Mouse (Mus musculus) hindbrain, embryonic 10.5 days (tissue): ENCODE data around the gene Stoml2. TPM values are rescaled to one million over a fixed set of nuclear protein-coding genes. Genes with fewer than 3 reads are reported as not detected.
"Not testable (repeated sequence)": the region's sequence is repeated elsewhere in the genome, so short reads cannot be mapped to it uniquely, and the experiment has no call there.

ENCODE experiments used
- DNase-seq: peaks from one replicate; pipeline ENCODE4 v3.0.0-alpha.2; 2017; ENCODE audit warnings: low spot score
- H3K27ac ChIP-seq: fragments of 300-500 bp; sonication (generic); 2 replicates; pipeline ENCODE4 v1.5.1; 2016; ENCODE audit warnings: mild to moderate bottlenecking, moderate library complexity
- H3K27me3 ChIP-seq: fragments of 300-500 bp; sonication (generic); 2 replicates; pipeline ENCODE4 v1.6.1; 2016; ENCODE audit warnings: mild to moderate bottlenecking; ENCODE audit not compliant: poor library complexity, insufficient read depth, severe bottlenecking
- H3K36me3 ChIP-seq: fragments of 300-500 bp; sonication (generic); 2 replicates; pipeline ENCODE4 v1.6.1; 2016; ENCODE audit warnings: mild to moderate bottlenecking, moderate library complexity
- H3K4me1 ChIP-seq: fragments of 300-500 bp; sonication (generic); replicated peaks from 2 replicates; pipeline ENCODE4 v1.6.1; 2016; ENCODE audit warnings: mild to moderate bottlenecking
- H3K4me3 ChIP-seq: fragments of 300-500 bp; sonication (generic); 2 replicates; pipeline ENCODE4 v1.5.1; 2016; ENCODE audit warnings: mild to moderate bottlenecking, moderate library complexity
- H3K9me3 ChIP-seq: fragments of 300-500 bp; sonication (generic); 2 replicates; pipeline ENCODE4 v1.6.1; 2016; ENCODE audit warnings: mild to moderate bottlenecking, moderate library complexity
- WGBS: fragments of 180-500 bp; shearing (Covaris S2); methylation state at CpG from one replicate; pipeline ENCODE4 v1.1.7; 2016; 5-methylcytosine and 5-hydroxymethylcytosine counted together
- polyA plus RNA-seq: library from polyadenylated mRNA; unstranded; fragments of >200 nt; fragmentation: Nextera tagmentation; extraction: Ambion mirVana; gene quantifications from 2 replicates; pipeline ENCODE4 v1.2.1, GENCODE M21; 2016

Gene Stoml2
- polyA plus RNA-seq, 1 experiment from 2014 or later, result 404 TPM

GRCm38 (mm10) chr4:43012091-43012490 is 19.4 kb downstream of the Stoml2 start:
- WGBS, result 96% methylated on average over 1 of the region's 1 CpGs
- no peak for DNase-seq

GRCm38 (mm10) chr4:43010161-43011038 is 21.1 kb downstream of the Stoml2 start, which contains the start of gene Fancg:
Fancg (minus strand) TSS chr4:43010506.
- DNase-seq, result peak; percentile 89
- Histone ChIP-seq H3K27ac (peak within 1 kb of the TSS; percentile 93), H3K9me3 (no peaks in the 10 kb centered on the region), H3K4me1 (peaks cover 29% of the 10 kb centered on the region), H3K27me3 (no peaks in the 10 kb centered on the region), H3K4me3 (peak within 1 kb of the TSS; percentile 75), H3K36me3 (peaks cover 18% of the 10 kb centered on the region)
- 1% methylated on average over 37 of the region's 37 CpGs for WGBS

More at GRCm38 (mm10) chr4:43012091-43012490, 19.4 kb downstream of the Stoml2 start:
- H3K4me3 ChIP-seq, result no peak overlapping the region
- peaks cover 13% of the 10 kb centered on the region for H3K36me3 ChIP-seq
- H3K4me1 ChIP-seq, result peaks cover 29% of the 10 kb centered on the region
- H3K9me3 ChIP-seq, result no peaks in the 10 kb centered on the region
- no peak overlapping the region for H3K27ac ChIP-seq
- H3K27me3 ChIP-seq, result no peaks in the 10 kb centered on the region

GRCm38 (mm10) chr4:43005765-43006164 is 25.7 kb downstream of the Stoml2 start:
- Histone ChIP-seq H3K27me3 (no peaks in the 10 kb centered on the region), H3K9me3 (no peaks in the 10 kb centered on the region), H3K4me1 (peaks cover 26% of the 10 kb centered on the region), H3K36me3 (peaks cover 43% of the 10 kb centered on the region), H3K27ac (no peak overlapping the region), H3K4me3 (no peak overlapping the region)
- 67% methylated on average over 2 of the region's 2 CpGs for WGBS
- DNase-seq, result peak; percentile 15

GRCm38 (mm10) chr4:43004951-43005350 is 26.6 kb downstream of the Stoml2 start:
- DNase-seq, result no peak
- 86% methylated on average over 3 of the region's 3 CpGs for WGBS
- Histone ChIP-seq H3K36me3 (peaks cover 43% of the 10 kb centered on the region), H3K27me3 (no peaks in the 10 kb centered on the region), H3K4me3 (no peak overlapping the region), H3K27ac (no peak overlapping the region), H3K9me3 (no peaks in the 10 kb centered on the region), H3K4me1 (peaks cover 24% of the 10 kb centered on the region)

GRCm38 (mm10) chr4:43002756-43003439 is 28.6 kb downstream of the Stoml2 start:
- H3K36me3 ChIP-seq, result peaks cover 50% of the 10 kb centered on the region
- no peak for DNase-seq
- WGBS, result 80% methylated on average over 12 of the region's 12 CpGs
- no peak overlapping the region for H3K4me3 ChIP-seq
- no peak overlapping the region for H3K27ac ChIP-seq
- peaks cover 21% of the 10 kb centered on the region for H3K4me1 ChIP-seq
- no peaks in the 10 kb centered on the region for H3K9me3 ChIP-seq
- no peaks in the 10 kb centered on the region for H3K27me3 ChIP-seq

- H3K36me3 ChIP-seq, result peaks cover 53% of the 10 kb centered on the region
- H3K27me3 ChIP-seq, result no peaks in the 10 kb centered on the region
- DNase-seq, result no peak
- peaks cover 28% of the 10 kb centered on the region for H3K4me1 ChIP-seq
- WGBS, result 91% methylated on average over 2 of the region's 2 CpGs
- H3K4me3 ChIP-seq, result no peak overlapping the region
- no peaks in the 10 kb centered on the region for H3K9me3 ChIP-seq
- H3K27ac ChIP-seq, result peak overlapping the region; percentile 97
These were observed 30.2 kb downstream of the Stoml2 start for GRCm38 (mm10) chr4:43001272-43001671.

GRCm38 (mm10) chr4:43000141-43000986 is 31.1 kb downstream of the Stoml2 start, which contains the start of gene Vcp:
Vcp (minus strand) TSS chr4:43000507.
- peak; percentile 99 for DNase-seq
- peak within 1 kb of the TSS; percentile 87 for H3K4me3 ChIP-seq
- peaks cover 28% of the 10 kb centered on the region for H3K4me1 ChIP-seq
- peaks cover 56% of the 10 kb centered on the region for H3K36me3 ChIP-seq
- not testable (repeated sequence) for H3K27me3 ChIP-seq, H3K9me3 ChIP-seq
- H3K27ac ChIP-seq, result peak within 1 kb of the TSS; percentile 97
- WGBS, result under 1% methylated on average over 56 of the region's 56 CpGs

- Histone ChIP-seq H3K4me3 (peak overlapping the region; percentile 87), H3K36me3 (peaks cover 56% of the 10 kb centered on the region), H3K4me1 (peaks cover 28% of the 10 kb centered on the region), H3K27ac (peak overlapping the region; percentile 97), H3K27me3 (no peaks in the 10 kb centered on the region), H3K9me3 (no peaks in the 10 kb centered on the region)
- under 1% methylated on average over 51 of the region's 51 CpGs for WGBS
- DNase-seq, result peak; percentile 85
These were observed 31.9 kb downstream of the Stoml2 start for GRCm38 (mm10) chr4:42999451-43000140.

GRCm38 (mm10) chr4:42998022-42998421 is 33.5 kb downstream of the Stoml2 start:
- DNase-seq, result no peak
- 77% methylated on average over 2 of the region's 2 CpGs for WGBS

GRCm38 (mm10) chr4:42988296-42988695 is 43.2 kb downstream of the Stoml2 start:
- H3K36me3 ChIP-seq, result peaks cover 100% of the 10 kb centered on the region
- no peaks in the 10 kb centered on the region for H3K4me1 ChIP-seq
- H3K27me3 ChIP-seq, result no peaks in the 10 kb centered on the region
- WGBS, result 90% methylated on average over 1 of the region's 1 CpGs
- H3K4me3 ChIP-seq, result no peak overlapping the region
- H3K27ac ChIP-seq, result no peak overlapping the region
- DNase-seq, result no peak
- no peaks in the 10 kb centered on the region for H3K9me3 ChIP-seq

More at GRCm38 (mm10) chr4:42998022-42998421, 33.5 kb downstream of the Stoml2 start:
- peaks cover 62% of the 10 kb centered on the region for H3K36me3 ChIP-seq
- H3K4me1 ChIP-seq, result peaks cover 28% of the 10 kb centered on the region
- peak overlapping the region; percentile 87 for H3K4me3 ChIP-seq
- no peaks in the 10 kb centered on the region for H3K9me3 ChIP-seq
- H3K27me3 ChIP-seq, result no peaks in the 10 kb centered on the region
- no peak overlapping the region for H3K27ac ChIP-seq

GRCm38 (mm10) chr4:42980467-42980866 is 51.0 kb downstream of the Stoml2 start:
- not testable (repeated sequence) for DNase-seq, H3K4me1 ChIP-seq, H3K4me3 ChIP-seq, H3K9me3 ChIP-seq, H3K27me3 ChIP-seq, H3K27ac ChIP-seq
- 95% methylated on average over 8 of the region's 8 CpGs for WGBS
- peaks cover 99% of the 10 kb centered on the region for H3K36me3 ChIP-seq

GRCm38 (mm10) chr4:42978062-42978461 is 53.4 kb downstream of the Stoml2 start:
- Histone ChIP-seq H3K4me1 (no peaks in the 10 kb centered on the region), H3K27me3 (no peaks in the 10 kb centered on the region), H3K4me3 (no peak overlapping the region), H3K27ac (no peak overlapping the region), H3K36me3 (peaks cover 79% of the 10 kb centered on the region), H3K9me3 (no peaks in the 10 kb centered on the region)
- 93% methylated on average over 4 of the region's 4 CpGs for WGBS
- DNase-seq, result no peak
